Mouse (Mus musculus): ENCODE measurements around the gene Skap2.

Gene Skap2

GRCm38 (mm10) chr6:51889824-51890223 lies 122.5 kb downstream of the Skap2 start:
- no peak for DNase-seq (ENCODE audit: low spot score in 2 of 2)

GRCm38 (mm10) chr6:51886902-51887431 lies 125.4 kb downstream of the Skap2 start:
- no peak for DNase-seq (ENCODE audit: low spot score in 2 of 2)

GRCm38 (mm10) chr6:51882880-51883274 lies 129.5 kb downstream of the Skap2 start:
- DNase-seq (ENCODE audit: low spot score in 2 of 2), result no peak

- no peak for DNase-seq (ENCODE audit: low spot score in 2 of 2)
Observed at GRCm38 (mm10) chr6:51882266-51882879, 130.0 kb downstream of the Skap2 start.

GRCm38 (mm10) chr6:51881181-51881968 lies 131.0 kb downstream of the Skap2 start:
- no peak for DNase-seq (ENCODE audit: low spot score in 2 of 2)

GRCm38 (mm10) chr6:51880778-51881177 lies 131.6 kb downstream of the Skap2 start:
- DNase-seq (ENCODE audit: low spot score in 2 of 2), result no peak

- DNase-seq (ENCODE audit: low spot score in 2 of 2), result no peak
Observed at GRCm38 (mm10) chr6:51878551-51878950, 133.8 kb downstream of the Skap2 start.

- no peak for DNase-seq (ENCODE audit: low spot score in 2 of 2)
Observed at GRCm38 (mm10) chr6:51876841-51877553, 135.4 kb downstream of the Skap2 start.

GRCm38 (mm10) chr6:51875884-51876626 lies 136.3 kb downstream of the Skap2 start:
- DNase-seq (ENCODE audit: low spot score in 2 of 2), result no peak

GRCm38 (mm10) chr6:51874035-51874434 lies 138.3 kb downstream of the Skap2 start:
- DNase-seq (ENCODE audit: low spot score in 2 of 2), result no peak

- DNase-seq (ENCODE audit: low spot score in 2 of 2), result no peak
Observed at GRCm38 (mm10) chr6:51871135-51871534, 141.2 kb downstream of the Skap2 start.

GRCm38 (mm10) chr6:51870294-51870693 lies 142.1 kb downstream of the Skap2 start:
- no peak for DNase-seq (ENCODE audit: low spot score in 2 of 2)

- no peak for DNase-seq (ENCODE audit: low spot score in 2 of 2)
Observed at GRCm38 (mm10) chr6:51866596-51866995, 145.8 kb downstream of the Skap2 start.

GRCm38 (mm10) chr6:51863508-51863907 lies 148.8 kb downstream of the Skap2 start:
- no peak for DNase-seq (ENCODE audit: low spot score in 2 of 2)

GRCm38 (mm10) chr6:51860300-51860699 lies 152.0 kb downstream of the Skap2 start:
- no peak for DNase-seq (ENCODE audit: low spot score in 2 of 2)

- DNase-seq (ENCODE audit: low spot score in 2 of 2), result peak; percentile 92 to 97
Observed at GRCm38 (mm10) chr6:51857821-51858220, 154.5 kb downstream of the Skap2 start.

- no peak for DNase-seq (ENCODE audit: low spot score in 2 of 2)
Observed at GRCm38 (mm10) chr6:51853291-51853690, 159.1 kb downstream of the Skap2 start.

- no peak for DNase-seq (ENCODE audit: low spot score in 2 of 2)
Observed at GRCm38 (mm10) chr6:51852643-51853042, 159.7 kb downstream of the Skap2 start.

- no peak for DNase-seq (ENCODE audit: low spot score in 2 of 2)
Observed at GRCm38 (mm10) chr6:51851544-51851943, 160.8 kb downstream of the Skap2 start.

- DNase-seq (ENCODE audit: low spot score in 2 of 2), result no peak
Observed at GRCm38 (mm10) chr6:51850030-51850817, 162.1 kb downstream of the Skap2 start.

- peak in 1 of 2 experiments; percentile 38 for DNase-seq (ENCODE audit: low spot score in 2 of 2)
Observed at GRCm38 (mm10) chr6:51849561-51849960, 162.8 kb downstream of the Skap2 start.

All from frontal cortex, postnatal 36 days (tissue).